Mouse (Mus musculus): ENCODE measurements around the gene Flad1.

DNA sequence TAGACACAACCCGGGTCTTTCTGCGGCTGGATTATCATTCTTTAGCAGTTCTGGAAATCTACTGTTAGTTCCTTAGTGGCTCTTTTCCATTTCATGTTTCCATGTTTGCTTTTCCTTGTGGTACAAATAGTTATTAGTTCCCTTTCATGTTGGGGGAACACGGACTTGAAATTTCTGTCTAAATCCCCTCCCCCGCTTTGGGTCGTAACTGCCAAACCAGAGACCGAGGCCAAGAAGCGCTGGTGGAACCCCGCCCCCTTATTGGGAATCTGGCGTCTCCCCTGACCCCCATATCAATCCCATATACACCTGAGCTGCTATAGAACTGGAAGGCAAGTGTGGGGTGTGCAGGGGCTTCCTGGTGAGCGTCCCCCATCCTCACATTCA, 16.3 kb downstream of the Flad1 start:
- TF ChIP-seq POLR2A (IDR thresholded peaks at IDR 0.05; ENCODE audit: low read depth, low read length) (no peak), CTCF (IDR thresholded peaks at IDR 0.05; ENCODE audit: extremely low read depth, insufficient read length, insufficient replicate concordance, low read depth, low read length) (no peak)

All from small intestine, adult 2 months (tissue).